Mouse (Mus musculus): Measurements from ENCODE around the gene Hspb3.
A peak's percentile ranks its signal among the peaks of the same experiment; 100 is the strongest.

Gene Hspb3

GRCm38 (mm10) chr13:113615971-113616671 lies 47.4 kb downstream of the Hspb3 start:
- TF ChIP-seq NANOG (IDR thresholded peaks at IDR 0.05; ENCODE audit: borderline replicate concordance, low read length) (no peak), CTCF (conservative IDR thresholded peaks at IDR 0.05; ENCODE audit: low read length) (no peak), POU5F1 (IDR thresholded peaks at IDR 0.05; ENCODE audit: borderline replicate concordance, low read length) (no peak)
- Histone ChIP-seq H3K27me3 (ENCODE audit: insufficient read depth, low read length) (peaks cover 32% of the 10 kb centered on the region), H3K4me3 (replicated peaks; ENCODE audit: low read length) (peak overlapping the region; percentile 94), H3K36me3 (ENCODE audit: insufficient read depth, low read length) (peaks cover 45% of the 10 kb centered on the region), H3K4me1 (replicated peaks; ENCODE audit: low read depth, low read length) (peaks cover 76% of the 10 kb centered on the region), H3K9me3 (ENCODE audit: low read length) (no peaks in the 10 kb centered on the region)

GRCm38 (mm10) chr13:113615546-113615941 lies 47.9 kb downstream of the Hspb3 start:
- H3K27me3 ChIP-seq (ENCODE audit: insufficient read depth, low read length): peaks cover 32% of the 10 kb centered on the region
- H3K4me3 ChIP-seq (replicated peaks; ENCODE audit: low read length): peak overlapping the region; percentile 94
- TF ChIP-seq POU5F1 (IDR thresholded peaks at IDR 0.05; ENCODE audit: borderline replicate concordance, low read length): no peak
- TF ChIP-seq CTCF (conservative IDR thresholded peaks at IDR 0.05; ENCODE audit: low read length): no peak
- TF ChIP-seq NANOG (IDR thresholded peaks at IDR 0.05; ENCODE audit: borderline replicate concordance, low read length): no peak
- peaks cover 51% of the 10 kb centered on the region for H3K36me3 ChIP-seq (ENCODE audit: insufficient read depth, low read length)
- peaks cover 82% of the 10 kb centered on the region for H3K4me1 ChIP-seq (replicated peaks; ENCODE audit: low read depth, low read length)
- H3K9me3 ChIP-seq (ENCODE audit: low read length): no peaks in the 10 kb centered on the region

GRCm38 (mm10) chr13:113614635-113615545 lies 48.6 kb downstream of the Hspb3 start:
- no peaks in the 10 kb centered on the region for H3K9me3 ChIP-seq (ENCODE audit: low read length)
- H3K36me3 ChIP-seq (ENCODE audit: insufficient read depth, low read length): peaks cover 57% of the 10 kb centered on the region
- TF ChIP-seq NANOG (IDR thresholded peaks at IDR 0.05; ENCODE audit: borderline replicate concordance, low read length) (no peak), CTCF (conservative IDR thresholded peaks at IDR 0.05; ENCODE audit: low read length) (no peak), POU5F1 (IDR thresholded peaks at IDR 0.05; ENCODE audit: borderline replicate concordance, low read length) (no peak)
- H3K4me1 ChIP-seq (replicated peaks; ENCODE audit: low read depth, low read length): peaks cover 88% of the 10 kb centered on the region
- H3K4me3 ChIP-seq (replicated peaks; ENCODE audit: low read length): peak overlapping the region; percentile 94
- H3K27me3 ChIP-seq (ENCODE audit: insufficient read depth, low read length): peaks cover 32% of the 10 kb centered on the region

GRCm38 (mm10) chr13:113613882-113614281 lies 49.6 kb downstream of the Hspb3 start:
- Histone ChIP-seq H3K9me3 (ENCODE audit: low read length) (peaks cover 9% of the 10 kb centered on the region; the same call in 1 of the 2 replicates), H3K27me3 (ENCODE audit: insufficient read depth, low read length) (peaks cover 32% of the 10 kb centered on the region), H3K4me3 (replicated peaks; ENCODE audit: low read length) (peak overlapping the region; percentile 65), H3K36me3 (ENCODE audit: insufficient read depth, low read length) (peaks cover 67% of the 10 kb centered on the region), H3K4me1 (replicated peaks; ENCODE audit: low read depth, low read length) (peaks cover 88% of the 10 kb centered on the region)
- no peak for TF ChIP-seq NANOG (IDR thresholded peaks at IDR 0.05; ENCODE audit: borderline replicate concordance, low read length)
- TF ChIP-seq POU5F1 (IDR thresholded peaks at IDR 0.05; ENCODE audit: borderline replicate concordance, low read length): no peak
- no peak for TF ChIP-seq CTCF (conservative IDR thresholded peaks at IDR 0.05; ENCODE audit: low read length)

GRCm38 (mm10) chr13:113613341-113613740 lies 50.1 kb downstream of the Hspb3 start:
- peaks cover 92% of the 10 kb centered on the region for H3K4me1 ChIP-seq (replicated peaks; ENCODE audit: low read depth, low read length)
- peaks cover 13% of the 10 kb centered on the region; the same call in 1 of the 2 replicates for H3K9me3 ChIP-seq (ENCODE audit: low read length)
- H3K36me3 ChIP-seq (ENCODE audit: insufficient read depth, low read length): peaks cover 72% of the 10 kb centered on the region
- TF ChIP-seq NANOG (IDR thresholded peaks at IDR 0.05; ENCODE audit: borderline replicate concordance, low read length) (no peak), CTCF (conservative IDR thresholded peaks at IDR 0.05; ENCODE audit: low read length) (no peak), POU5F1 (IDR thresholded peaks at IDR 0.05; ENCODE audit: borderline replicate concordance, low read length) (no peak)
- peak overlapping the region; percentile 65 for H3K4me3 ChIP-seq (replicated peaks; ENCODE audit: low read length)
- peaks cover 32% of the 10 kb centered on the region for H3K27me3 ChIP-seq (ENCODE audit: insufficient read depth, low read length)

All from E14TG2a.4 (cell line).